Mouse (Mus musculus) bone marrow macrophage, adult 2 months (primary cell): ENCODE measurements around the gene Trpm8.

Source experiments
- CTCF ChIP-seq: IDR thresholded peaks from 2 replicates; pipeline ENCODE4 v1.5.1; 2012; ENCODE audit warnings: low read depth, mild to moderate bottlenecking, low read length, moderate library complexity
- POLR2A ChIP-seq: IDR thresholded peaks from 2 replicates; pipeline ENCODE4 v1.6.1; 2012; ENCODE audit warnings: mild to moderate bottlenecking, low read depth, low read length, borderline replicate concordance

DNA sequence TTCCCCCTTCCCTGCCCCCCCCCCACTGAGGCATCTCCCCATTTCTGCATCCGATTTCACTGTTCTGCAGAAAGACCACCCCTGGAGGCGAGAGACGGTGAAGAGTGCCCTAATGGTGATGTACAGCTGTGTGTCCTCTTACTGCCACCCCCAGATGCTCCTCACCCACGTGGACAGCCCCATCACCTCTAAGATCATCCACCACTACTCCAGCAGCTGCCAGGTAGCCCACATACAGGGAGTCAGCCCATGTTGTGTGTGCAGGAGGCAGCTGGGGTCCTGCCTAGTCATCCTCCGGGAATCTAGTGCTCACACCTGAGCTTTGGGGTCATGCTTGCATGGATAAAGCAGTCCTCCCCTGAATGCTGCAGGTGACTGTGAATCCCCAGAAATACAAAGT, 33.6 kb upstream of the Trpm8 start:
- no peak for TF ChIP-seq CTCF
- no peak for TF ChIP-seq POLR2A
